Mouse (Mus musculus) heart, postnatal 0 days (tissue): ENCODE data around the gene Adcyap1r1.

Source experiments
- CTCF ChIP-seq: IDR thresholded peaks from 2 replicates; pipeline ENCODE4 v1.5.1; 2016; ENCODE audit warnings: antibody characterized with exemption, control low read depth, low read depth
- EP300 ChIP-seq: IDR thresholded peaks from 2 replicates; pipeline ENCODE4 v1.6.1; 2016; ENCODE audit warnings: antibody characterized with exemption, low read depth

DNA sequence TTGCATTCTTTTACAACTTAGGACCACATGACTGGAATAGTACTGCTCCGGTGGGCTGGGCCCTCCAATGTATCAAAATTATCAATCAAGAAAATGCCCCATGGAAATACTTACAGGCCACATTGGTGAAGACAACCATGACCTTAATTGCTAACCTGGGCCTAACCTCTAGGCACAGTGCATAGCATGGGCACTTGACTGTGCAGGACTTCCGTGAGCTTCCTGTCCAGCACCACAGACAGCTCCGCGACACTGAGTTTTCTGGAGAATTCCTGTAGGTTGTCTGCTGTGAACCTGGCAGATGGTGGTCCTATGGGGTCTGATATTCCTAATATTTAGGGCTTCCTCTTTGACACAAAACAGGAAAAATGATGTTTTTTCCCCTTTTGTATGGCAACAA lies 54.7 kb downstream of the Adcyap1r1 start:
- no peak for TF ChIP-seq CTCF
- no peak for TF ChIP-seq EP300
